Mouse (Mus musculus): Measurements from ENCODE around the gene Cadm3. TPM values are rescaled to one million over a fixed set of nuclear protein-coding genes. Genes with fewer than 3 reads are reported as not detected.

The Cadm3 gene
- polyA plus RNA-seq, 1 experiment, result 1.6 TPM

DNA sequence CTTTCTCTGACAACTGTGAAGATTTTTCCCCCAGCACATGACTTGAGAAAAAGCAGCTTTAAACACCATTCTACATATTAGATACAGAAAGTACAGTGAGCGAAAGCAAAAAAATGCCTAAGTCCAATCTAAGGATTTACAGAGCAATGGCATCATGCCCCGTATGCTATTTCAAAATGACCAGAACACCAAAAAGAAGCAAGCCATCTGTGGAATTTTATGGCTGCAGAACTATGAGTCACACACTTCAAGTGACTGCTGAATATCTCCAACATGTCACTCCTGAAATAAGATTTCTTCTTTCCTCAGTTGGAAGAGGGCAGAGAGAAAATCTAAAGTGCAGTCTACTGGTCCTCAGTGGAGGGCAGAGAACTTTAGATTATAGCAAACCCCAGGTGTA, 4.1 kb downstream of the Cadm3 start:
- Histone ChIP-seq H3K4me1 (ENCODE audit: control insufficient read depth, insufficient read depth, low read length) (no peaks in the 10 kb centered on the region), H3K4me3 (replicated peaks; ENCODE audit: extremely low read depth, low read depth, low read length) (no peak overlapping the region)
- no peak for TF ChIP-seq CTCF (IDR thresholded peaks at IDR 0.05; ENCODE audit: insufficient read depth, low read length)
- no peak for DNase-seq
- WGBS, result 79% methylated on average over 2 of the region's 2 CpGs

GRCm38 (mm10) chr1:173361651-173362050, 5.8 kb downstream of the Cadm3 start:
- 24% methylated on average over 6 of the region's 6 CpGs for WGBS
- H3K4me1 ChIP-seq (ENCODE audit: control insufficient read depth, insufficient read depth, low read length), result no peaks in the 10 kb centered on the region
- no peak for TF ChIP-seq CTCF (IDR thresholded peaks at IDR 0.05; ENCODE audit: insufficient read depth, low read length)
- no peak for TF ChIP-seq POLR2A (IDR thresholded peaks at IDR 0.05; ENCODE audit: borderline replicate concordance, extremely low read depth, low read depth, low read length)
- no peak for DNase-seq
- H3K4me3 ChIP-seq (replicated peaks; ENCODE audit: extremely low read depth, low read depth, low read length), result no peak overlapping the region

DNA sequence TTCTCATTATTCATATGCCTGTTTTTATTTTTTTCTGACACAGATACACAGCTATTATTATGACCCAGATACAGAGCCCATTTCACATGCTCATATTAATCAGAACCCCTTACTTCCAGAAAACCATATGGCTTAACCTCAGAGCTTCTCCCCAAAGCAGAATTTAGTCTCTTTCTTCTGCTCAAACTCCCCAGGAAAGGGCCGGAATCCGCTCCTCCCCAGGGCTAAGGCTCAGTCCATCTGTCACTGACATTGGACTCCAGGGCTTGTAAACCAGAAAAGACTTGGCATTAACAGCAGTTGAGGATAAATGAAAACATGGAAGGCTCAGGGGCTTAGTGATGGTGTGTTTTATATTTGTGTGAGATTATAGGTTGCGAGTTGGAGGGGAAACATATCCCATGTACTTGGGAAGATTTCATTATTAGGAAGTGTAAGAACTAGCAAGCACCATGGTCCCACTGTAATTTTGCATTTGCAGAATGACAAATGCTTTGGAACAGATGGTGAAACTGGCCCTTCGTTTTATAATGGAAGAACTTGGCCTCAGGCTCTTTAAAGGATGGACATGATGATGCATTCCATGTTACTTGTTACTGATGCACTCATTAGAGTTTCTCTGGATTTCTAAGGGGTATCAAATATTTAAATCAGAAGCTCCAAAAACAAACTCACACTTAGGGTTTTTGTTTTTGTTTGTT, 7.8 kb downstream of the Cadm3 start:
- no peak for DNase-seq
- TF ChIP-seq CTCF (IDR thresholded peaks at IDR 0.05; ENCODE audit: insufficient read depth, low read length) (no peak), POLR2A (IDR thresholded peaks at IDR 0.05; ENCODE audit: borderline replicate concordance, extremely low read depth, low read depth, low read length) (no peak)
- 70% methylated on average over 4 of the region's 4 CpGs for WGBS
- Histone ChIP-seq H3K4me3 (replicated peaks; ENCODE audit: extremely low read depth, low read depth, low read length) (no peak overlapping the region), H3K4me1 (ENCODE audit: control insufficient read depth, insufficient read depth, low read length) (no peaks in the 10 kb centered on the region)

DNA sequence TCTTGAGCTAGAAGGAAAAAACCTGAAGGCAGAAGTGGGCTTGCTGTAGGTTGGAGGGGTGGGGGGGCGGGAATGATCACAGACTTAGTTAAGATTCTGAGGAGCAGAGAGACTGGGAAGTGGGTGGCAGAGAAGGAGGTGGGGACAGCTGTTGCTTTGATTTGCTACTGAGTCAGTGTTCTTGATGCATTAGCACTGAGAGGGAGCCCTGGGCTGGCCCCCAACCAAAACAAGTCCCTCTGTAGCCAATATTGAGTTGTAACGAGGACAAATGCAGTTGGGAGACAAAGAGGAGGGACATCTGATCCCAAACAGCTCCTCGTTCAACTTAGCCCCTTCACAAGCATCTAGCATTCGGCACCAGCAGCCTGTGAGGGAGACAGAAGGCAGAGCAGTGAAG, 9.7 kb downstream of the Cadm3 start:
- no peak for DNase-seq
- Histone ChIP-seq H3K4me3 (replicated peaks; ENCODE audit: extremely low read depth, low read depth, low read length) (no peak overlapping the region), H3K4me1 (ENCODE audit: control insufficient read depth, insufficient read depth, low read length) (no peaks in the 10 kb centered on the region)
- no peak for TF ChIP-seq POLR2A (IDR thresholded peaks at IDR 0.05; ENCODE audit: borderline replicate concordance, extremely low read depth, low read depth, low read length)
- no peak for TF ChIP-seq CTCF (IDR thresholded peaks at IDR 0.05; ENCODE audit: insufficient read depth, low read length)
- WGBS, result 43% methylated on average over 4 of the region's 4 CpGs

GRCm38 (mm10) chr1:173356699-173357098, 10.8 kb downstream of the Cadm3 start:
- DNase-seq, result no peak
- no peaks in the 10 kb centered on the region for H3K4me1 ChIP-seq (ENCODE audit: control insufficient read depth, insufficient read depth, low read length)
- no peak overlapping the region for H3K4me3 ChIP-seq (replicated peaks; ENCODE audit: extremely low read depth, low read depth, low read length)
- WGBS, result 85% methylated on average over 2 of the region's 2 CpGs
- TF ChIP-seq CTCF (IDR thresholded peaks at IDR 0.05; ENCODE audit: insufficient read depth, low read length) (no peak), POLR2A (IDR thresholded peaks at IDR 0.05; ENCODE audit: borderline replicate concordance, extremely low read depth, low read depth, low read length) (no peak)

DNA sequence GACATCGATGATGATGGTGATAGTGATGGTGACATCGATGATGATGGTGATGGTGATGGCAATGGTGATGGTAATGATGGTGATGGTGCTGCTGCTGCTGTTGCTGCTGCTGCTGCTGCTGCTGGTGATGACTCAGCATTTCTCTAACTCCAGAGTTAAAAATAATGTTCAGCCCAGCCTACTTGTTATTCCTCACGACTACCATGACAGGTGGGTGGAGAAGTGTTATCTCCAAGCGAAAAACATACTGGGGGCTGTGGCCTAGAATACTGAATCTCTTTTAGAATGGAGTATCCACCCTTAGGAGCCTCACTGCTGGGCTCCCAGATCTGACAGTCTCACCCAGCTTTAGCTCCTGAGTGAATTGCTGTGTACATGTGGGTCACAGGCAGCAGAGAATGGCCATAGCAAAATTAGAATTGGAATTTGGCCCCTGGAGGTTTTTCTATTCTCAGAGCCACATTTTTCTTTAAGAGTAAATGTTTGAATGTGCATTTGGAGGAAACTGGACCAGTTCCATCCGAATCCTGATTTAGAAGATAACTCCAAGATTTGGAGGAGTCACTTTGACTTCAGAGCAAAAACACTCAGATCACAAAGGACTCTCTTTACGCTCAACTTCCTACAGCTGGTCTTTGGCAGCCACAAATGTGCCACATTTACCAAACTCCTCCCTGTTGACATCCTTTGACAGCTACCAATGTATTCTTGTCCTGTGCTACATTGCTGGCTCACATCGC, 12.2 kb downstream of the Cadm3 start:
- TF ChIP-seq POLR2A (IDR thresholded peaks at IDR 0.05; ENCODE audit: borderline replicate concordance, extremely low read depth, low read depth, low read length) (no peak), CTCF (IDR thresholded peaks at IDR 0.05; ENCODE audit: insufficient read depth, low read length) (no peak)
- Histone ChIP-seq H3K4me3 (replicated peaks; ENCODE audit: extremely low read depth, low read depth, low read length) (no peak overlapping the region), H3K4me1 (ENCODE audit: control insufficient read depth, insufficient read depth, low read length) (no peaks in the 10 kb centered on the region)
- WGBS, result 63% methylated on average over 7 of the region's 7 CpGs
- no peak for DNase-seq

DNA sequence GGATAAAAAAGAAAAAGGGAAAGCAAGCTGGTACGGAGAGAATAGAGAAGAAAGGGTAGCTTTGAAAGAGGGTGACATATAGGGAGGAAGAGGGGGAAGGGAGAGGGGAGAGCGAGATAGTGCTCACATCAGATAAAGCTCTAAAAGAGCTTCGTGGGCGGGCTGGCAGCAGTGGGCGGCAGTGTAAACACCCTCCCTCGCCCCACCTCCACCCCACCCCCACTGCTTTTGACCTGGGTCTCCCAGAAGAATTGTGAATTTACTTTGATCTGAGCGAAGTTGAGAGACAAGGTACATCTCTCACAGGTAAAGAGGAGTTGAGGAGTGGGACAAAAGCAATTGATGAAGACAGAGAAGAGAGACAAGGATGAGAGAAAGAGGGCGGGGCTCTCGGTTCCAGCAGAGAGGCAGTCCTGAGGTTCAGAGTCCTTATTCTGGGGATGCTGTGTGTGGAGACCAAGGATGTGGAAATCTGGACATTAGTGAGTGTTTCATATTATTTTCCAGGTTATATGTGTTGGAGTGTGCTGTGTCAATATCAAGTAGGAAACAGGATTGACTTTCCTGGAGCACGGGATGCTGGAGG, 17.0 kb downstream of the Cadm3 start, which contains the start of gene Aim2:
Gene Aim2, plus strand, starts transcription at position 508 of the 586 bp plus-strand sequence.
- no peak for TF ChIP-seq CTCF (IDR thresholded peaks at IDR 0.05; ENCODE audit: insufficient read depth, low read length)
- no peak for TF ChIP-seq POLR2A (IDR thresholded peaks at IDR 0.05; ENCODE audit: borderline replicate concordance, extremely low read depth, low read depth, low read length)
- 10% methylated on average over 10 of the region's 10 CpGs for WGBS
- H3K4me3 ChIP-seq (replicated peaks; ENCODE audit: extremely low read depth, low read depth, low read length), result no peak within 1 kb of the TSS
- no peak for DNase-seq
- no peaks in the 10 kb centered on the region for H3K4me1 ChIP-seq (ENCODE audit: control insufficient read depth, insufficient read depth, low read length)

DNA sequence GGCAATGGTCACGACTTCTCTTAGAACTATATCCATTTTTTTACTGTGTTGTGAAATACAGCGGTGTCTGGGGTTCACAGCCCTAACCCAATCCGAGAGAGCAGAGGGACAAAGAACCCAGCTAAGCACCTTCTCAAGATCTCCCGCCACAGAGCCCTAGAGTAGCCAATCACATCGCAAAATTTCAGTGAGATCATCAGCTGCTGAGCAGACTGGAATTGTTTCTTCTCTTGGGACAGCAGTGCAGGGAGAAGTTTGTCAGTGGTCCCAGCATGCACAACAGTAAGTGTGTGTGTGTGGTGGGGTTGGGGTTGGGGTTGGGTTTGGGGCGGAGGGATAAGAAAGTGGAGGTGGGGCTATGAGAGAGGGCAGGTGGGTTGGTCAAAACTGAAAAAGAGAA, 17.5 kb downstream of the Cadm3 start:
- TF ChIP-seq POLR2A (IDR thresholded peaks at IDR 0.05; ENCODE audit: borderline replicate concordance, extremely low read depth, low read depth, low read length) (no peak), CTCF (IDR thresholded peaks at IDR 0.05; ENCODE audit: insufficient read depth, low read length) (no peak)

GRCm38 (mm10) chr1:173349192-173349591, 18.3 kb downstream of the Cadm3 start:
- Histone ChIP-seq H3K4me1 (ENCODE audit: control insufficient read depth, insufficient read depth, low read length) (no peaks in the 10 kb centered on the region), H3K4me3 (replicated peaks; ENCODE audit: extremely low read depth, low read depth, low read length) (no peak overlapping the region)
- no peak for TF ChIP-seq POLR2A (IDR thresholded peaks at IDR 0.05; ENCODE audit: borderline replicate concordance, extremely low read depth, low read depth, low read length)
- no peak for TF ChIP-seq CTCF (IDR thresholded peaks at IDR 0.05; ENCODE audit: insufficient read depth, low read length)
- 58% methylated on average over 5 of the region's 5 CpGs for WGBS
- DNase-seq, result no peak

More for the DNA sequence above, 17.5 kb downstream of the Cadm3 start:
- H3K4me3 ChIP-seq (replicated peaks; ENCODE audit: extremely low read depth, low read depth, low read length), result no peak overlapping the region
- 3% methylated on average over 6 of the region's 6 CpGs for WGBS
- no peak for DNase-seq
- no peaks in the 10 kb centered on the region for H3K4me1 ChIP-seq (ENCODE audit: control insufficient read depth, insufficient read depth, low read length)
